In the genomic region with DNA sequence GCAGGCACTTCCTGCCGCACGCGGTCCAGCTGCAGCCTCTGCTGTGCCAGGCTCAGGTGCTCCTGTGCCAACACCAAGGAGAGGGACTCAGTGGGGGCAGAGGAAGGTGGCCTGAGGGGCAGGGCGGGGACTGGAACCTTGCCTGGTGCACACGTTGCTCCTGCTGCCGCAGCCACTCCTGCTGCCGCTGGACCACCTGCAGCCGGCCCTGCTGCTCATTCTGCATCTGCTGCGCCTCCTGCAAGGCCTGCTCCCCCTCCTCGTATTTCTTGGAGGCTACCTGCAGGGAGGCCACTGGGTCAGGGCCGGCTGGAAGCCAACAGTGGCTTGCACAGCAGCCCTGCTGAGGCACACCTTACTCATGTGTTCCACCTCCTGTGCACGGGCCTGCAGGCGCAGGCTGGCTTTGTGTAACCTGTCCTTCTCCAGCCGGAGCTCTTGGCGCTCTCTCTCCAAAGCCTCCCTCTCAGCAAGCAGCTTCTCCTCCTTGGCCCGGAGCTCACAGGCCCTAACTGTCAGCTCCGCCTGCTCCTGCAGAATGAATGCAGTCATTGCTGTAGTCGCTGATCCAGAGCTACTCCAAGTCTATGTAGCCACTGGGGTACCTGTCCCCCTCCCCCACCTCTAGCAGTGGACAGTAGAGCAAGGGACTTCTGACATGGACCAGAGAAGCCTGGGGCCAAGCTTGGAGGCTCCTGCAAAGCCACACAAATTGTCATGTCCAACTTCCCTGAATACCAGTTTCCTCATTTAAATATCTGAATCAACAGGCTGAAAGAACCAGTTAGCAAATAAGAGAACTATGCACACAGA, we compare ENCODE assay signal across 9 mouse cellular contexts. TPM values are rescaled to one million over a fixed set of nuclear protein-coding genes. Genes with fewer than 3 reads are reported as not detected.
DNase-seq lines count a peak whose midpoint lies in the region; ATAC-seq lines count a peak whose summit lies in the region.
"Had no signal": no experiment of that assay in that cellular context is flagged by ENCODE, and none has a peak within 500 bp of the region (broad histone marks: within the 10 kb centered on the region; RNA-seq: fewer than 3 reads in every experiment).

No protein-coding gene starts in this region.

- no peak overlapping the region for H3K4me3 ChIP-seq in hindbrain, embryonic 16.5 days (ENCODE audit: low read length)
- H3K4me3 ChIP-seq: heart, embryonic 13.5 days had no signal

- DNase-seq in left cerebral cortex, postnatal 4 days = peak; percentile 62
- DNase-seq in left cerebral cortex, adult 18-20 months (ENCODE audit: low spot score in 2 of 2) = no peak
- DNase-seq in cerebellum, adult 18-20 months = peak; percentile 68 to 70
- DNase-seq in lung, postnatal 36 days = peak; percentile 27
- no peak for DNase-seq in heart, adult 18-20 months
- DNase-seq in spleen, adult 12 weeks (ENCODE audit: low spot score) = no peak
- DNase-seq in thymus, postnatal 4 days = no peak

- no peak overlapping the region for H3K4me2 ChIP-seq in hindbrain, embryonic 16.5 days (ENCODE audit: low read length)
- H3K4me2 ChIP-seq: heart, embryonic 13.5 days had no signal

- no peaks in the 10 kb centered on the region for H3K9me3 ChIP-seq in hindbrain, embryonic 16.5 days (ENCODE audit: control insufficient read depth, low read length)
- H3K9me3 ChIP-seq: heart, embryonic 13.5 days had no signal

- no peaks in the 10 kb centered on the region; the same call in 1 of the 2 replicates for H3K4me1 ChIP-seq in hindbrain, embryonic 16.5 days (ENCODE audit: control insufficient read depth, insufficient read depth, low read depth, low read length)

- peak; percentile 24; the same call in 1 of the 2 replicates for ATAC-seq in hindbrain, embryonic 16.5 days

- peaks cover 48% of the 10 kb centered on the region for H3K36me3 ChIP-seq in hindbrain, embryonic 16.5 days (ENCODE audit: control insufficient read depth, insufficient read depth, low read length)

- 54% methylated on average over 17 of the region's 18 CpGs for WGBS in hindbrain, embryonic 16.5 days

- intact Hi-C loops in left cerebral cortex, postnatal 4 days (cut with DNase I) = no loop called here

- no peaks in the 10 kb centered on the region for H3K27me3 ChIP-seq in hindbrain, embryonic 16.5 days (replicated peaks; ENCODE audit: control insufficient read depth, insufficient read depth, low read length)
- H3K27me3 ChIP-seq: heart, embryonic 13.5 days had no signal

- H3K9ac ChIP-seq in hindbrain, embryonic 16.5 days (ENCODE audit: low read depth, low read length) = peak overlapping the region; percentile 30; the same call in 1 of the 2 replicates
- H3K9ac ChIP-seq: heart, embryonic 13.5 days had no signal

- H3K27ac ChIP-seq in hindbrain, embryonic 16.5 days (ENCODE audit: low read depth, low read length) = peak overlapping the region; percentile 74
- H3K27ac ChIP-seq: heart, embryonic 13.5 days had no signal

RNA-seq across cellular contexts. Expression of gene Mrpl38, which starts 7.0 kb away (rescaled TPM):
- 10 to 100 TPM; 52.2 to 54.0 TPM for total RNA-seq in left cerebral cortex, postnatal 4 days (2021)
- 10 to 100 TPM; 61.7 to 66.9 TPM for total RNA-seq in left cerebral cortex, adult 18-20 months (2021)
- 84.0 and 86.8 TPM in 2 replicates for polyA plus RNA-seq in hindbrain, embryonic 16.5 days (2015; fragmentation: Nextera tagmentation; extraction: Ambion mirVana)
- 10 to 100 TPM; 56.8 to 66.1 TPM for total RNA-seq in heart, adult 18-20 months (2021)

RNA-seq across cellular contexts. Expression of gene Trim65, which starts 14.8 kb away (rescaled TPM):
- 1 to 10 TPM; 4.9 to 5.2 TPM for total RNA-seq in left cerebral cortex, postnatal 4 days (2021)
- total RNA-seq in left cerebral cortex, adult 18-20 months (2021) = 1 to 10 TPM; 7.3 to 7.9 TPM
- polyA plus RNA-seq in hindbrain, embryonic 16.5 days (2015; fragmentation: Nextera tagmentation; extraction: Ambion mirVana) = 3.0 and 4.2 TPM in 2 replicates
- 10 to 100 TPM in 1 of 2 experiments, 1 to 10 TPM in 1; 9.6 to 10.5 TPM for total RNA-seq in heart, adult 18-20 months (2021)

RNA-seq across cellular contexts. Expression of gene Trim47, which starts 18.7 kb away (rescaled TPM):
- total RNA-seq in left cerebral cortex, postnatal 4 days (2021) = 1 to 10 TPM; 9.2 to 9.3 TPM
- 1 to 10 TPM; 7.3 to 7.9 TPM for total RNA-seq in left cerebral cortex, adult 18-20 months (2021)
- polyA plus RNA-seq in hindbrain, embryonic 16.5 days (2015; fragmentation: Nextera tagmentation; extraction: Ambion mirVana) = 13.5 and 14.5 TPM in 2 replicates
- total RNA-seq in heart, adult 18-20 months (2021) = 10 to 100 TPM; 24.7 to 27.6 TPM

RNA-seq across cellular contexts. Expression of gene Fbf1, which starts 22.3 kb away (rescaled TPM):
- total RNA-seq in left cerebral cortex, postnatal 4 days (2021) = 100 to 1,000 TPM; 126 to 130 TPM
- 10 to 100 TPM; 75.9 to 81.3 TPM for total RNA-seq in left cerebral cortex, adult 18-20 months (2021)
- 49.5 and 55.5 TPM in 2 replicates for polyA plus RNA-seq in hindbrain, embryonic 16.5 days (2015; fragmentation: Nextera tagmentation; extraction: Ambion mirVana)
- 10 to 100 TPM; 13.5 to 18.1 TPM for total RNA-seq in heart, adult 18-20 months (2021)

RNA-seq across cellular contexts. Expression of gene Ten1, which starts 53.0 kb away (rescaled TPM):
- total RNA-seq in left cerebral cortex, postnatal 4 days (2021) = 10 to 100 TPM; 39.5 to 39.9 TPM
- total RNA-seq in left cerebral cortex, adult 18-20 months (2021) = 10 to 100 TPM; 37.8 to 39.5 TPM
- 92.1 and 106 TPM in 2 replicates for polyA plus RNA-seq in hindbrain, embryonic 16.5 days (2015; fragmentation: Nextera tagmentation; extraction: Ambion mirVana)
- total RNA-seq in heart, adult 18-20 months (2021) = 10 to 100 TPM; 14.1 to 17.4 TPM

Comparison
In these comparisons a context has a peak if more than half of its experiments do, and no peak if none do; other contexts are left out.
1. DNase-seq: peak in left cerebral cortex, postnatal 4 days (single experiment), cerebellum, adult 18-20 months (2 of 2) and lung, postnatal 36 days (single experiment); none in left cerebral cortex, adult 18-20 months (0 of 2), heart, adult 18-20 months (0 of 2), spleen, adult 12 weeks (single experiment) and thymus, postnatal 4 days (single experiment).